Mouse (Mus musculus) olfactory bulb, adult 2 months (tissue): ENCODE measurements around the gene Srsf2.

ENCODE experiments used
- CTCF ChIP-seq: fragments of 200-500 bp; IDR thresholded peaks from 2 replicates; pipeline ENCODE4 v1.5.1; 2012; ENCODE audit warnings: low read depth, mild to moderate bottlenecking, low read length, moderate library complexity; ENCODE audit not compliant: insufficient read depth
- POLR2A ChIP-seq: fragments of 200-500 bp; IDR thresholded peaks from 2 replicates; pipeline ENCODE4 v1.6.1; 2012; ENCODE audit warnings: mild to moderate bottlenecking, low read depth, low read length, moderate library complexity; ENCODE audit not compliant: insufficient read depth

- TF ChIP-seq CTCF (no peak), POLR2A (no peak)
Measured at GRCm38 (mm10) chr11:116806136-116807071, 46.5 kb downstream of the Srsf2 start.
